Mouse (Mus musculus): ENCODE measurements around the gene Nupr1.

DNA sequence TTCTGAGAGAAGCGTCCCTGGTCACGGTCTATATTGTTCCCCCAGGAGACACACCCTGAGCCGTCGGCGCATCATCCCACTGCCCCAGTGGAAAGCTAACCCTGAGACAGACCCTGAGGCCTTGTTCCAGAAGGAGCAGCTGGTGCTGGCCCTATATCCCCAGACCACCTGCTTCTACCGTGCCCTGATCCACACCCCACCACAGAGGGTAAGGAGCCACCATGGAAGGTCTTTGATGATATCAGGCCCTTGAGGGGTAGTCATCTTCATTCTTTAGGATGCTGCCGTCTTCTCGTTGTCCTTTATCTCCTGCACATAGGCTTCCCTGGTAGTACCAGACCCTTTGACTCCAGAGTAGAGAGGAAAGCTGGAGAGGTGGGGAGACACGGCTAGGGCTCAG, 41.5 kb upstream of the Nupr1 start:
- TF ChIP-seq POLR2A (IDR thresholded peaks at IDR 0.05; ENCODE audit: borderline replicate concordance, control insufficient read depth, low read depth, low read length) (no peak), CTCF (IDR thresholded peaks at IDR 0.05; ENCODE audit: control insufficient read depth, insufficient read depth, low read length) (no peak)

Measured in bone marrow, adult 2 months (tissue).